Mouse (Mus musculus) T-helper 2 cell (primary cell): ENCODE results near the gene Cfap54.

Experiments
- in situ Hi-C: fragments of 300-600 bp; cut with MboI, MseI; formaldehyde crosslinking; loops from one replicate; pipeline ENCODE4 v1.15.1; 2025; ENCODE audit warnings: high pct_unique_total_duplicates

The Cfap54 gene

DNA sequence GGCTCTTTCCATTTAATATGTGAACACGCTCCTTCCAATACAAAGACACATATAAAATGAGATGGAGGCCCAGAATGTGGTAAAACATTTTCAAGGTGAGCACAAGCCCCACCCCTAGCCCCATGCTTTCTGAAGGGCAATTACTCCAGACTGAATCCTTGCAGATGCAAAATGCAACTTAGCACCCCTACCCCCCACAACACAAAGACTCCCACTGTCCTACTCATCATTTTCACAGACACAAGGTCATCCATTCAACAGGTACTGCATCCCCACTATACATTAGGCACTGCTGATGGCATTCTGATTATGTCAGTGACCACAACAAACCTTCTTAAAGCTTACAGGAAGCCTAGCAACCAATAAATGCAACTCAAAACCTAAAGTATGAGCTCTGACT lies 131.4 kb downstream of the Cfap54 start:
- in situ Hi-C loops: no loop called here

- in situ Hi-C loops: no loop called here
Observed at GRCm38 (mm10) chr10:92942848-92943645, 138.4 kb downstream of the Cfap54 start.

DNA sequence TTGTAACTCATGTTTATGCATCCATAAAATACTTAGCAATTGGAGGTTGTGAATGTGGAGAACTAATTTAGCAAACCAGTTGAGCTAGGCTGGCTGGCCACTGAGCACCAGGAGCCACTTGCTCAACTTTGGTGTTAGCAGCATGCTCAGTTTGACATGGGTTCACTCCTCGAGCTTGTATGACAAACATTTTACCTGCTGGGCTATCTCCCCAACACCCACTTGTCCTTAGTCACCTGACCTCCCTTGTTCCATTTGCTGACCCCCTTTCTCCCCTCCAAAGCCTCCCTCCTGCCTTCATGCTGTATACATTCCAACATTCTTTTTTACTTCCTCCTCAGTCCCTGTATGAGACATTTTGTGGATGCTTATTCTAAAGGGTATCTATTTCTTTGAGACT lies 139.8 kb downstream of the Cfap54 start:
- in situ Hi-C loops: no loop called here

DNA sequence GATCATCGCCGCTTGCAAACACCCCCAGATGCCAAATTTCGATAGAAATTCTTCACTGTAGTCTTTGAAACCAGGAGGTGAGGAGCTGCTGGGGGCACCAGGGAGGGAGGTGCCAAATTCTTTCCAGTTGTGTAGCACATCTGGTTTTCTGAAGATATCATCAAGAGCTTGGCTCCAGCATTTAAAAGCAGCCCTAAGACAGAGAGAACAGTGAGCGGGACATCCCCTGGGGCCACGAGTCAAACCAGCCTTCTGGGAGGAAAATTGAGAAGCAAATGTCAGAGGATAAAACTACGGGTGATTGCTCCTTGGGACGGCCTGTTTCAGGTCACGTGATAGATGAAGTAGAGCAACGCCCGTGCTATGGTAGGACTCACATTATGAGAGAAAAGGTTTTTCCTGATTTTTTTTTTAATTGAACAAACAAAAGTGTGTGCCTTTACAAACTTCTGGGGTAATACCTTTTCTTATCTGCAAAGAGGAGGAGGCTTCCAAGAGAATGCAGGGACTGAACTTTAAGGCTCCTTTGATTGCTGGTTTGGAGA lies 143.6 kb downstream of the Cfap54 start:
- in situ Hi-C loops: no loop called here

GRCm38 (mm10) chr10:92937091-92937490 lies 144.3 kb downstream of the Cfap54 start:
- in situ Hi-C loops: no loop called here

- in situ Hi-C loops: no loop called here
Observed at GRCm38 (mm10) chr10:92934506-92934905, 146.9 kb downstream of the Cfap54 start.

DNA sequence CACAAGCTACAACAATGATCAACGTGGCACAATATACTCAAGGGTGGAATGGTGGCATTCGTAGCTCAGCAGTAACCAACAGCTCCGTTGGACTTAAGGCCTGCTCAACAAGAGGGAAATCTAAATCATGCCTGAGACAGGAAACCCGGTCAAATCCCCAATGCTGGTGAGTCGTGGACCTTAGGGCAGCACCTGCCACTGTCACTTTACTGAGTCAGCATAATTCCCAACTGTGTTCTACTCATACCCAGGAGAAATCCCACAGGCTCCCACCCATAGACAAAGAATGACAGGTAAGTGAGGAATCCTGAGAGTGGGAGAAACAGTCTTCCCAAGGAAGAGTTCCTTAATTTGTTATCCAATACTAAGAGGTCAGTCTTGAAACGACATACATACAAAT lies 147.8 kb downstream of the Cfap54 start:
- in situ Hi-C loops: no loop called here

DNA sequence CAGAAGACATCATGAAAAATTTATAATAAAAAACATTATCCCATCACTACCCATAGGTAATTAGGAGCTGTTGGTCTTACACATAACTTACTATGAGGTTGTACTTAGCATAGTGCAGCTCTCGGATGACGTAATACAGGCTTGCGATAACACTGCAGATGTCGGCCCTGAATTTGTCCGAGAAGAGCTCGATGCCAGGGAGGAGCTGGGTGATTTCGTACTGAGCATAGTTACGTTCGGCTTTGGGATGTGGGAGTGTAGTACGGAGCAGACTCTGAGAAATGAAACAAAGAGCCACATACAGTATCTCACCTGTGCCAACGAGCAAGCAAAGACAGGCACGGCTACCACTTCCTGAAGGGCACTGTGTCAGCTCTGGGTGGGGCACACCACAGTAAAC lies 149.0 kb downstream of the Cfap54 start:
- in situ Hi-C loops: no loop called here

- in situ Hi-C loops: no loop called here
Observed at GRCm38 (mm10) chr10:92930036-92930435, 151.4 kb downstream of the Cfap54 start.

- in situ Hi-C loops: no loop called here
Observed at GRCm38 (mm10) chr10:92928256-92928655, 153.2 kb downstream of the Cfap54 start.

GRCm38 (mm10) chr10:92918551-92918950 lies 162.9 kb downstream of the Cfap54 start:
- in situ Hi-C loops: no loop called here

- in situ Hi-C loops: no loop called here
Observed at GRCm38 (mm10) chr10:92907246-92907645, 174.2 kb downstream of the Cfap54 start.

GRCm38 (mm10) chr10:92888466-92888865 lies 193.0 kb downstream of the Cfap54 start:
- in situ Hi-C loops: no loop called here

DNA sequence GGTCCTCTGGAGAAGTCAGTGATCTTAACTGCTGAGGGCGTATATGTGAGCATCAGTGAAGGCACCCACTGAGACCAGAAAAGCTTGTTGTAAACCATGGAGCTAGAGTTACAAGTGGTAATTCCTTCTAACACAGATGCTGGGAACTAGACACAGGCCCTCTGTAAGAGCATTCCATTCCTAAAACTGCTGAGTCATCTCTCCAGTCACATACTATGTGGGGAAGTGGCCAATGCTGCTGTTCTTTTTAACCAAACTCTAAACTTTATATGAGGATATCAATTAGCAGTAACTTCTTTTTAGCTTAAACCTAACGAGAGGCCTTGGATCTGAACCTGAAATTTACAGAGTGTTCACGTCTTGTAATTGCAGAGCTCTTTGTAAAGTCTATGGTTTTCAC lies 203.4 kb downstream of the Cfap54 start:
- in situ Hi-C loops: no loop called here

DNA sequence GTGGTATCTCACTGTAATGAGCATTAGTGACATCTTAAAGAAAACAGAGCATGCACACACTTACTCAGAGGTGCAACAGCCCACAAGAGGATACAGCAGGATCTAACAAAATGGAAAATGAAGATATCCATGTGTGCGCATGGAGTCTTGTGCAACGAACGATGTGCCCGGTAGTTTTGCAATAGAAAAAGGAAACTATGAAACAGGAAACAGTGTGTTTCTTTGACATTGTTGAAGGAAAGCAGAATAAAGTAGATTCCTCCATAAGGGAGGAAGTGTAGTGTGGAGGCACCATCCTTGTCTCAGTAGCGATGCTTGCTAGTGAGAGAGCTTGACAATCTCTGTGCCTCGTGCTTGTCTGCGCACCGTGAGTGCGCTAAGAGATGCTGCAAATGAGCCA lies 240.4 kb downstream of the Cfap54 start:
- in situ Hi-C loops: no loop called here

DNA sequence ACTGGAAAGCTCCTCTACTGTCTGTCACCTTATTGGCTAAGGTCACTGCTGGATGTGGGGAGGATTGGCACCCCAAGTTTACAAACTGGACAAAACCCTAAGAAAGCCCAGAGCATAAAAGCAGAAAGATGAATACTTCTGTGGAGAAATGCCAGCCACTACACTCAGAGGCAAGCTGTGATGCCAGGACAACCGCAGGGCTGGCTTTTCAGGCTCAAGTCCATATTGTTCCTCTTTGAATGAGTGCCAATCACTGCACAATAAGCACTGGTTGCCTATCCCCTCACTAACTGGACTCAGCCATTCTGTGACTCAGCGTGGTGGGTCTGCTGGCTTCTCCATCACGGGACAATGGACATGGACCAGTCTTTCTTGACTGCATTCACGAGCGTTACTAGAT lies 243.8 kb downstream of the Cfap54 start:
- in situ Hi-C loops: no loop called here

DNA sequence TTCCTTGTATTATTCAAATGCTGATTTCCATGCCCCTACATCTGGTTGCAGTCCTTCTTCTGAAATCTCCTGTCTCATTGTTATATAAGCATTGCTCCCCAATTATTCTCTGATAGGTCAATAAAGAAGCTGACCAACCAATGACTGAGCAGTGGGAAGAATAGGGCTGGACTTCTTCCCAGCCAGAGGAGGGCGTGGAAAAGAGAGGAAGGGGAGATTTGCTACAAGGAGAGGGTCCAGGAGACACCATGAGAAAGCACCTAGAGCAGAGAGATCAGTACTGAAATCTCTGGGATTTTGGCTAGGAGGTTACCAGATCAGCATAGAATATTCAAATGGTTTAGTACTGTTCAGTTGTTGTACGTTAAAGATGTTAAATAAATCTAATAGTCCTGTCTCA lies 244.4 kb downstream of the Cfap54 start:
- in situ Hi-C loops: no loop called here

GRCm38 (mm10) chr10:92821499-92821898 lies 259.9 kb downstream of the Cfap54 start:
- in situ Hi-C loops: no loop called here

- in situ Hi-C loops: no loop called here
Observed at GRCm38 (mm10) chr10:92818190-92818589, 263.2 kb downstream of the Cfap54 start.

- in situ Hi-C loops: no loop called here
Observed at GRCm38 (mm10) chr10:92816903-92817302, 264.5 kb downstream of the Cfap54 start.

GRCm38 (mm10) chr10:92810894-92811293 lies 270.5 kb downstream of the Cfap54 start:
- in situ Hi-C loops: no loop called here

- in situ Hi-C loops: no loop called here
Observed at GRCm38 (mm10) chr10:92791908-92792307, 289.5 kb downstream of the Cfap54 start.

DNA sequence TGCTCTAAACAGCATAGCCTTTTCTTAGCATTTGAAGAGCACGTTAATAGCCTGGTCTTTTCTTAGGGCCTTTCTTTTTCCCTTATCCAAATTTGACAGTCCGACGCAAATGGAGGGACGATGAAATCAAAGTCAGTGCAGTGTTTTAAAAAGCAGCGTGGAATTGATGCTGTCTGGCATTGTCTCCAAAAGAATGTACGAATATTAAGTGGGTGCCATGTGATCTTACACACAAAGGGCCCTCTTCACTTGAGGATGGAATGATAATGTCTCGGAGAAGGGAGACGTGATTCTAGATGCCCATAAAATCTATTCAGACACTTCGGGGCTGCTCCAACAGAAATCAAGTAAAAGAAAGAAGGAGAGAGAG lies 289.9 kb downstream of the Cfap54 start:
- in situ Hi-C loops: no loop called here
